Mouse (Mus musculus): ENCODE measurements around the gene Cnksr3. TPM values are rescaled to one million over a fixed set of nuclear protein-coding genes. Genes with fewer than 3 reads are reported as not detected.

The Cnksr3 gene
- polyA plus RNA-seq, 1 experiment from 2014 or later = 2.0 TPM

DNA sequence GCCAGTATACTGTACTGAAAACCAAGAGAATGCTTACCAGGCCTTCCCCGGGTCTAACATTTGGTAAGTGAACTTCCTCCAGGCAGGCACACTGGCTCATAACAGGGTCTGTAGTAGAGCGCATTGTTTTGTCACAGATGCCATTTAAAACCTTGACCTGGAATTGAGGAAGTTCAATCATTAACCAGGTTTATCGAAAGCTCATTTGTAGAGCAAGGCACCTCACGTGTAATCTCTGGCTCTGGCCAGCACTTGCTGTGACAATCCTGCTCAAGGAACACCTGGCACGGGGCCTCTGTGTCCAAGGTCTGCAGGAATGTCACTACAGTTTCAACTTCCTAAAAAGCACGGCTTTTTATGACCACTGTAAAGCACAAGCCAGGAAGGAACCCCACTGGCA is 71.8 kb downstream of the Cnksr3 start:
- Histone ChIP-seq H3K4me1 (replicated peaks; ENCODE audit: control insufficient read depth, insufficient read depth, low read length) (0 out of 2 replicates have a peak, but pooled peaks cover 4% of the 10 kb centered on the region), H3K9me3 (ENCODE audit: control insufficient read depth, low read length) (no peaks in the 10 kb centered on the region), H3K36me3 (ENCODE audit: control insufficient read depth, insufficient read depth) (no peaks in the 10 kb centered on the region), H3K4me3 (replicated peaks; ENCODE audit: low read length) (no peak overlapping the region), H3K9ac (replicated peaks; ENCODE audit: low read depth, low read length) (no peak overlapping the region), H3K4me2 (ENCODE audit: low read length) (no peak overlapping the region), H3K27ac (ENCODE audit: low read length) (no peak overlapping the region), H3K27me3 (replicated peaks; ENCODE audit: control insufficient read depth, insufficient read depth, low read length) (no peaks in the 10 kb centered on the region)
- WGBS = 86% methylated on average over 6 of the region's 6 CpGs
- no peak for ATAC-seq

DNA sequence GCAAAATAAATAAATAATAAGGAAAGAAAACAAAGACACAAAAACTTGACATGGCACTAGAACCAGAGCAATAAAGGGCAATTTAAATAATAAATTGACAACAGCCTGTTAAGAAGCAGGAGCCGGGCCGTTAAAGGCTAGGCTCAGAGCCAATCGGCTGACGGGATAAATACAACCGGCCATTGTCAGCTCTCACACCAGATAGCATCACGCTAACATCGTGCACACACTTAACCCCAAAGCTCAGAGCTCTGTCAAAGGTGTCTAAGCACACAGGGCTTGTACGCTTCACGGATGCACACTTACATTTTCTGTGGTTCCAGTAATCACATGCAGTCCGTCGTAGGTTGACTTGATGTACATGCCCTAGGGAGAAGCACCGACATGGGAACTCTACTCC is 74.0 kb downstream of the Cnksr3 start:
- H3K27me3 ChIP-seq (replicated peaks; ENCODE audit: control insufficient read depth, insufficient read depth, low read length) = no peaks in the 10 kb centered on the region
- no peaks in the 10 kb centered on the region for H3K36me3 ChIP-seq (ENCODE audit: control insufficient read depth, insufficient read depth)
- H3K4me2 ChIP-seq (ENCODE audit: low read length) = peak overlapping the region; percentile 6; the same call in 1 of the 2 replicates
- 0 out of 2 replicates have a peak, but pooled peaks cover 4% of the 10 kb centered on the region for H3K4me1 ChIP-seq (replicated peaks; ENCODE audit: control insufficient read depth, insufficient read depth, low read length)
- 40% methylated on average over 12 of the region's 12 CpGs for WGBS
- H3K27ac ChIP-seq (ENCODE audit: low read length) = no peak overlapping the region
- H3K4me3 ChIP-seq (replicated peaks; ENCODE audit: low read length) = no peak overlapping the region
- H3K9me3 ChIP-seq (ENCODE audit: control insufficient read depth, low read length) = no peaks in the 10 kb centered on the region
- no peak overlapping the region for H3K9ac ChIP-seq (replicated peaks; ENCODE audit: low read depth, low read length)
- ATAC-seq = 0 out of 2 replicates have a peak, but pooled peaks have one; percentile 28

DNA sequence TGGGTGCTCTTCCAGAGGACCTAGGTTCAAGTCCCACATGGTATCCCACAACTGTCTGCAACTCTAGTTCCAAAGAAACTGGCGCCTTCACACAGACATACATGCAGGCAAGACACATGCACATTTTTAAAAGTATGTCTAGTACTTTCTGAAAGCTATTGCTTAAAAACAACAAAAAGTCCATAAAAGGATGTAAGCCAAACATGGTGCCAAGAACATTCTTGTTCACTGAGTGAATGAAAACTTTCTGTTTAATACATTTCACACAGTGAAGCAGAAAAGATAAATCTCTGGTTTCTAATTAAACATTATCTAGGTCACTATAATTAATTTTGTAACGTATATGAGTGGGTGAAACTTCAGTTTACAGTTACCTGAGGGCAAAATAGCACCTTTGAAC is 76.3 kb downstream of the Cnksr3 start:
- WGBS = 80% methylated on average over 2 of the region's 2 CpGs

DNA sequence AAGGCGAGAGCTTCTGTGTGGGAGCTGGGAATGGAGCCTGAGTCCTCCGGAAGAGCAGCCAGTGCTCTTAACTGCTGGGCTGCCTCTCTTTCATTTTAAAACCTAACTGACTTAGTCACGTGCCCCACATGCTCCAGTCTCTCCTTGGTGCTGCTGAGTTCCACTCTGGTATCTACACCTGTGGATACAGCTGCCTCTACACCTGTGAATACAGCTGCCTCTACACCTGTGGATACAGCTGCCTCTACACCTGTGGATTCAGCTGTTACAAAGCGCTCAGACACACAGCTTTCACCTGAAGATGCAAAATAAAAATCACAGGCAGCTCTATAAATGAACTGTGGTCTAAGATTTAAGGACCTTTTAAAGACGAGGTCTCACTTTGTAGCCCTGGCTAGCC is 79.0 kb downstream of the Cnksr3 start:
- no peak overlapping the region for H3K4me3 ChIP-seq (replicated peaks; ENCODE audit: low read length)
- ATAC-seq = no peak
- no peak overlapping the region for H3K27ac ChIP-seq (ENCODE audit: low read length)
- H3K4me1 ChIP-seq (replicated peaks; ENCODE audit: control insufficient read depth, insufficient read depth, low read length) = 0 out of 2 replicates have a peak, but pooled peaks cover 1% of the 10 kb centered on the region
- H3K4me2 ChIP-seq (ENCODE audit: low read length) = no peak overlapping the region
- H3K9me3 ChIP-seq (ENCODE audit: control insufficient read depth, low read length) = no peaks in the 10 kb centered on the region
- no peak overlapping the region for H3K9ac ChIP-seq (replicated peaks; ENCODE audit: low read depth, low read length)
- H3K36me3 ChIP-seq (ENCODE audit: control insufficient read depth, insufficient read depth) = no peaks in the 10 kb centered on the region
- H3K27me3 ChIP-seq (replicated peaks; ENCODE audit: control insufficient read depth, insufficient read depth, low read length) = no peaks in the 10 kb centered on the region
- 93% methylated on average over 5 of the region's 5 CpGs for WGBS

More for the DNA sequence above, 76.3 kb downstream of the Cnksr3 start:
- H3K27me3 ChIP-seq (replicated peaks; ENCODE audit: control insufficient read depth, insufficient read depth, low read length) = no peaks in the 10 kb centered on the region
- no peak overlapping the region for H3K9ac ChIP-seq (replicated peaks; ENCODE audit: low read depth, low read length)
- H3K4me1 ChIP-seq (replicated peaks; ENCODE audit: control insufficient read depth, insufficient read depth, low read length) = 0 out of 2 replicates have a peak, but pooled peaks cover 4% of the 10 kb centered on the region
- no peak overlapping the region for H3K27ac ChIP-seq (ENCODE audit: low read length)
- H3K4me2 ChIP-seq (ENCODE audit: low read length) = no peak overlapping the region
- H3K9me3 ChIP-seq (ENCODE audit: control insufficient read depth, low read length) = no peaks in the 10 kb centered on the region
- no peak overlapping the region for H3K4me3 ChIP-seq (replicated peaks; ENCODE audit: low read length)
- H3K36me3 ChIP-seq (ENCODE audit: control insufficient read depth, insufficient read depth) = no peaks in the 10 kb centered on the region
- ATAC-seq = no peak

DNA sequence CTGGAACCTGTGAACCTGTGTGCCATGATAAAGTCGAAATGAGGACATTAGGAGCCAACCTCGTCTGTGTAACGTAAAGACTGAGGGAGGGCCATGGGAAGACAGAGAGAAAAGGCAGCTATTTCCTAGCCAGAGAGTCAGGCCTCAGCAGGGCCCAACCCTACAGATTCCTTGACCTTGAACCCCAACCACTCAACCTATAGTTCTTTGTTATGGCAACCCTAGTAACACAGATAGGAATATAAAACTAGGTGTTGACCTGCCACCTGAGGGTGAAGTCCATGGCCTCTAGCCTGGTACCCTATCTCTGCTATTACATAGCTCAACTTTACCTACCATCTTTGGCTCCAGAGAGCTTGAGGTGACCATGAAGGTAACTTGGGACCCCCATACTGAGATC is 80.6 kb downstream of the Cnksr3 start:
- H3K4me2 ChIP-seq (ENCODE audit: low read length) = no peak overlapping the region
- ATAC-seq = no peak
- H3K4me1 ChIP-seq (replicated peaks; ENCODE audit: control insufficient read depth, insufficient read depth, low read length) = no peaks in the 10 kb centered on the region
- H3K27ac ChIP-seq (ENCODE audit: low read length) = no peak overlapping the region
- H3K36me3 ChIP-seq (ENCODE audit: control insufficient read depth, insufficient read depth) = no peaks in the 10 kb centered on the region
- 98% methylated on average over 3 of the region's 3 CpGs for WGBS
- H3K27me3 ChIP-seq (replicated peaks; ENCODE audit: control insufficient read depth, insufficient read depth, low read length) = no peaks in the 10 kb centered on the region
- H3K9ac ChIP-seq (replicated peaks; ENCODE audit: low read depth, low read length) = no peak overlapping the region
- no peak overlapping the region for H3K4me3 ChIP-seq (replicated peaks; ENCODE audit: low read length)
- no peaks in the 10 kb centered on the region for H3K9me3 ChIP-seq (ENCODE audit: control insufficient read depth, low read length)

DNA sequence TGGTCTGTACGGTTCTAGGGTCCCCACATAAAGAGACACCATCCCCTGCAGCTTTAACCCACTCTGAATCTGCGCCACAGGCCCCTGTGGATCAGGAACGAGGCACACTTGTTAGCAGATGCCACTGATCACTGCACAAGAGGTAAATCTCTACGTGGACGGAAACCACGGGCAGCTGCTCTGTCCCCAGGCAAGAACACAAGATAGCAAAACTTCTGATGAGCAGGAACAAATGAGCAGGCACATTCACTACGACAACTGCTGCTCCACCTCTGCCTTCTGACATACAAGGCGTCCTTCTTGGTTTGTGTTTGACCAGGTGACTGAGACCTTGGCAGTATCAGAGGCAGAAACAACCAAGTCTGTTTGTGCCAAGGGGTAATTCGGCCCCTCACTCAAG is 84.2 kb downstream of the Cnksr3 start:
- no peak overlapping the region for H3K4me2 ChIP-seq (ENCODE audit: low read length)
- H3K4me3 ChIP-seq (replicated peaks; ENCODE audit: low read length) = no peak overlapping the region
- WGBS = 90% methylated on average over 9 of the region's 9 CpGs
- H3K27me3 ChIP-seq (replicated peaks; ENCODE audit: control insufficient read depth, insufficient read depth, low read length) = no peaks in the 10 kb centered on the region
- no peak overlapping the region for H3K9ac ChIP-seq (replicated peaks; ENCODE audit: low read depth, low read length)
- no peaks in the 10 kb centered on the region for H3K36me3 ChIP-seq (ENCODE audit: control insufficient read depth, insufficient read depth)
- no peak overlapping the region for H3K27ac ChIP-seq (ENCODE audit: low read length)
- no peaks in the 10 kb centered on the region for H3K4me1 ChIP-seq (replicated peaks; ENCODE audit: control insufficient read depth, insufficient read depth, low read length)
- no peaks in the 10 kb centered on the region for H3K9me3 ChIP-seq (ENCODE audit: control insufficient read depth, low read length)
- ATAC-seq = no peak

DNA sequence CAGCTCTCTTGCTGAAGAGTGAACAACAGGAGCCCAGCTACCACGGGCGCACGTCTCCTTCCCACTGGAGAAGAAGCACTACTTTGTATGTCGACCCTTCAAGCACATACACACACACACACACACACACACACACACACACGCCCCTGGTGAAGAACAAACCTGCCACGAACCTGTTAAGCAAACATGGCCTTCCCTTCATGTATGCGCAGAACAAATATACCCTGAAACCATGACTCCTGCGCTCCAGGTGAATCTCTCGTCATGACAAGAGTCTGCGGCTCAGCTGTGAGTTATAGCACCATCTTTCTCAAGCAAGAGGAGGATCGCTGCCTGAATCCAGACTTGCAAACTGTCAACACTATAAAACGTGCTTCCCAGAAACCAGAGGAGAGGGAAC is 85.2 kb downstream of the Cnksr3 start:
- H3K36me3 ChIP-seq (ENCODE audit: control insufficient read depth, insufficient read depth) = no peaks in the 10 kb centered on the region
- H3K9ac ChIP-seq (replicated peaks; ENCODE audit: low read depth, low read length) = no peak overlapping the region
- 90% methylated on average over 12 of the region's 12 CpGs for WGBS
- no peaks in the 10 kb centered on the region for H3K9me3 ChIP-seq (ENCODE audit: control insufficient read depth, low read length)
- no peaks in the 10 kb centered on the region for H3K27me3 ChIP-seq (replicated peaks; ENCODE audit: control insufficient read depth, insufficient read depth, low read length)
- H3K4me2 ChIP-seq (ENCODE audit: low read length) = no peak overlapping the region
- H3K4me3 ChIP-seq (replicated peaks; ENCODE audit: low read length) = no peak overlapping the region
- ATAC-seq = no peak
- no peaks in the 10 kb centered on the region for H3K4me1 ChIP-seq (replicated peaks; ENCODE audit: control insufficient read depth, insufficient read depth, low read length)
- no peak overlapping the region for H3K27ac ChIP-seq (ENCODE audit: low read length)

DNA sequence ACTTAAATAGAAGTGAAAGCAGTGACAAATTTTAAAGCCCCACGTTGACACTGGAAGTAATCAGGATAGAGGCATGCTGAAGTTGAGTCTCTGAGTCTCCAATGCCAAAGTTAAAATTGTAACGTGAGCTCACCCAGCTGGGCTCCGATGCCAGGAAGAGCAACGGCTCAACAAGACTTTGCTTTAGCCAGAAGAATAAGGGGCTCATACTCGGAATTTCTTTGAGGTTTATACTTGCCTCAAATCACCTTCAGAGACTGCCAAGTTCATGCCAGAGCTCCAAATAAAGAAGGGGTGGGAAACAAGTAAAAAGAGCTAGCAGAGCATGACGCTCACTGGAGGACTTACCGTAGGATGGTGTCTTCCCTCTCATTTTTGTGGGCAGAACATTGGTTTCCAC is 85.8 kb downstream of the Cnksr3 start:
- no peaks in the 10 kb centered on the region for H3K9me3 ChIP-seq (ENCODE audit: control insufficient read depth, low read length)
- H3K4me1 ChIP-seq (replicated peaks; ENCODE audit: control insufficient read depth, insufficient read depth, low read length) = no peaks in the 10 kb centered on the region
- no peak overlapping the region for H3K4me2 ChIP-seq (ENCODE audit: low read length)
- H3K27me3 ChIP-seq (replicated peaks; ENCODE audit: control insufficient read depth, insufficient read depth, low read length) = no peaks in the 10 kb centered on the region
- H3K4me3 ChIP-seq (replicated peaks; ENCODE audit: low read length) = no peak overlapping the region
- no peak overlapping the region for H3K9ac ChIP-seq (replicated peaks; ENCODE audit: low read depth, low read length)
- WGBS = 70% methylated on average over 7 of the region's 7 CpGs
- H3K36me3 ChIP-seq (ENCODE audit: control insufficient read depth, insufficient read depth) = no peaks in the 10 kb centered on the region
- no peak for ATAC-seq
- H3K27ac ChIP-seq (ENCODE audit: low read length) = no peak overlapping the region

DNA sequence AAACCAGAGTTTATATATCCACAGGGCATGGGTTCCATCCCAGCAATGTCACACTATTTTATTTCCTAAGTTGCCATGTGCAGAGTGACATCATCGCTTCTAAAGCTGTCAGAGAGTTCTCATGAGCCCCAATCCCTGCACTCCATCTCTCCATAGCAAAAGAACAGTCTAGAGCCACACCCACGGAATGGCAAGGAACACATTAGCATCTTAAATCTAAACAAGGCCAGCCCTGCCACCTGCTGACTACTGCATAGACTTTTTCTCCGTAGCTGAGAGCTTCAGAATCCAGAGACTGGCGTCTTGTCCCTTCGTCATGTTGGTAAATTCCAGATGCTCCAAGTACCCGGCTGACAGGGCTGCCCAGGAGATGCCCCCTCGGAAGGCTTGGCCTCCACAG is 87.0 kb downstream of the Cnksr3 start:
- H3K9me3 ChIP-seq (ENCODE audit: control insufficient read depth, low read length) = no peaks in the 10 kb centered on the region
- H3K4me3 ChIP-seq (replicated peaks; ENCODE audit: low read length) = no peak overlapping the region
- WGBS = 71% methylated on average over 7 of the region's 7 CpGs
- peak; percentile 58 for ATAC-seq
- H3K4me2 ChIP-seq (ENCODE audit: low read length) = no peak overlapping the region
- H3K27ac ChIP-seq (ENCODE audit: low read length) = no peak overlapping the region
- no peaks in the 10 kb centered on the region for H3K36me3 ChIP-seq (ENCODE audit: control insufficient read depth, insufficient read depth)
- H3K27me3 ChIP-seq (replicated peaks; ENCODE audit: control insufficient read depth, insufficient read depth, low read length) = no peaks in the 10 kb centered on the region
- H3K9ac ChIP-seq (replicated peaks; ENCODE audit: low read depth, low read length) = no peak overlapping the region
- no peaks in the 10 kb centered on the region for H3K4me1 ChIP-seq (replicated peaks; ENCODE audit: control insufficient read depth, insufficient read depth, low read length)

DNA sequence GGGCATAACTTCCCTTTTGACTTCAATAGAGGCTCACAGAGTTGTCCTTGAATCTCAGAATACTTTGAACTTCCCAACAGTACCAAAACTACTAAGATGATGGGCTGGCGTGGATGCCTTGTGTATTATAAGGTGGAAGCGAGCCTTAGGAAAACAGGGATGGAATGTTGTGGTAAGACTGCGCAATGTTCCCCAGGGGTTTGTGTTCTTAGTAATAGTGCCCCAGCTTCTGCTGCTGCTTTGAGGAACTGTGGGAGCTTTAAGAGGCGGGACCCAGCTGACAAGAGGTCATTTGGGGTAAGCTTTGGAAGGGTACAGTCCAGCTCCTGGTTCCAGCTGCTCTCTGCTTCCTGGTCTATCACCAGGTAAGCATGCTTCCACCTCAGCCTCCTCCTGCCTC is 89.7 kb downstream of the Cnksr3 start:
- no peaks in the 10 kb centered on the region for H3K27me3 ChIP-seq (replicated peaks; ENCODE audit: control insufficient read depth, insufficient read depth, low read length)
- H3K4me3 ChIP-seq (replicated peaks; ENCODE audit: low read length) = no peak overlapping the region
- no peak overlapping the region for H3K9ac ChIP-seq (replicated peaks; ENCODE audit: low read depth, low read length)
- no peak overlapping the region for H3K4me2 ChIP-seq (ENCODE audit: low read length)
- no peak overlapping the region for H3K27ac ChIP-seq (ENCODE audit: low read length)
- no peaks in the 10 kb centered on the region for H3K36me3 ChIP-seq (ENCODE audit: control insufficient read depth, insufficient read depth)
- ATAC-seq = no peak
- no peaks in the 10 kb centered on the region for H3K9me3 ChIP-seq (ENCODE audit: control insufficient read depth, low read length)
- 87% methylated on average over 4 of the region's 4 CpGs for WGBS
- H3K4me1 ChIP-seq (replicated peaks; ENCODE audit: control insufficient read depth, insufficient read depth, low read length) = no peaks in the 10 kb centered on the region
